Mouse (Mus musculus) stomach, postnatal 0 days (tissue): ENCODE data around the gene Eif4g3. TPM values are rescaled to one million over a fixed set of nuclear protein-coding genes. Genes with fewer than 3 reads are reported as not detected.
A peak's percentile ranks its signal among the peaks of the same experiment; 100 is the strongest.

Source experiments
- ATAC-seq: fragments of 200-750 bp; cut with Nextera tagmentation; 2 replicates; pipeline ENCODE4 v1.8.0; 2017; ENCODE audit not compliant: low FRiP score, low TSS enrichment
- DNase-seq: peaks from one replicate; pipeline ENCODE4 v3.0.0-alpha.2; 2016; ENCODE audit warnings: low spot score
- H3K27ac ChIP-seq: fragments of 300-500 bp; sonication (generic); replicated peaks from 2 replicates; pipeline ENCODE4 v1.5.1; 2014; ENCODE audit warnings: mild to moderate bottlenecking, control low read depth
- H3K27me3 ChIP-seq: fragments of 300-500 bp; sonication (generic); 2 replicates; pipeline ENCODE4 v1.6.1; 2014; ENCODE audit warnings: low read length; ENCODE audit not compliant: control insufficient read depth, insufficient read depth
- H3K36me3 ChIP-seq: fragments of 300-500 bp; sonication (generic); 2 replicates; pipeline ENCODE4 v1.6.1; 2014; ENCODE audit warnings: low read length, mixed read lengths; ENCODE audit not compliant: control insufficient read depth, insufficient read depth
- H3K4me1 ChIP-seq: fragments of 300-500 bp; sonication (generic); replicated peaks from 2 replicates; pipeline ENCODE4 v1.6.1; 2014; ENCODE audit warnings: antibody characterized with exemption; ENCODE audit not compliant: control insufficient read depth, insufficient read depth
- H3K4me2 ChIP-seq: fragments of 300-500 bp; sonication (generic); replicated peaks from 2 replicates; pipeline ENCODE4 v1.6.1; 2014; ENCODE audit warnings: low read depth, mild to moderate bottlenecking, control low read depth, moderate library complexity
- H3K4me3 ChIP-seq: fragments of 300-500 bp; sonication (generic); 2 replicates; pipeline ENCODE4 v1.5.1; 2014; ENCODE audit warnings: low read depth, low read length, control low read depth
- H3K9ac ChIP-seq: fragments of 300-500 bp; sonication (generic); 2 replicates; pipeline ENCODE4 v1.6.1; 2014; ENCODE audit warnings: mild to moderate bottlenecking, low read length, control low read depth, mixed read lengths
- H3K9me3 ChIP-seq: fragments of 300-500 bp; sonication (generic); 2 replicates; pipeline ENCODE4 v1.6.1; 2016; ENCODE audit warnings: low read length; ENCODE audit not compliant: control insufficient read depth
- CTCF ChIP-seq: IDR thresholded peaks from 2 replicates; pipeline ENCODE4 v1.5.1; 2016; ENCODE audit warnings: antibody characterized with exemption, low read depth, mild to moderate bottlenecking, moderate library complexity
- EP300 ChIP-seq: optimal IDR thresholded peaks from 2 replicates; pipeline ENCODE3; 2016; ENCODE audit warnings: antibody characterized with exemption
- WGBS: fragments of 180-500 bp; shearing (Covaris S2); extraction: QIAGEN DNeasy Blood & Tissue Kit; methylation state at CpG from one replicate; pipeline ENCODE4 v1.1.7; 2014; 5-methylcytosine and 5-hydroxymethylcytosine counted together
- polyA plus RNA-seq: library from polyadenylated mRNA; unstranded; fragments of >200 nt; fragmentation: Nextera tagmentation; extraction: Ambion mirVana; gene quantifications from 2 replicates; pipeline ENCODE4 v1.2.1, GENCODE M21; 2015

Gene Eif4g3
- polyA plus RNA-seq, 1 experiment from 2014 or later: 11.4 TPM

DNA sequence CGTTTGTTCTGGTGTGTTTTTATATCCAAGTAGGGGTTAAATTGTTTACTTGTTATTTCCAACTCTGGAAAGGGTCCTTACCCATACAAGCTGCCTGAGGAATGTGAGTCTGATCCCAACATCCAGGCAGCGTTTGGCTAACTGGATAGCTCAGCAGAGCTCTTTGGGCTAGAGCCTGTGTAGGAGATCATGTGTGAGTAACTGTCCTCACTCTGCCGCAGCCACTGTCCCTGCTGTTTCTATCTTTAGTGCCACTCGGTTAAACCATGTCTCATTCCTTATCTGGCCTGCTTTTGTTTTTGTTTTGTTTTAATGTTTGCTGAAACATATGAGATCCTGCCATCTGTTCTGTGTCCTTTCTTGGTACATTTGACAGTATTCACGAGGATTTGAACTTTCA is 168.1 kb downstream of the Eif4g3 start:
- DNase-seq (no peak), ATAC-seq (no peak)
- H3K27me3 ChIP-seq: no peaks in the 10 kb centered on the region
- H3K4me2 ChIP-seq: no peak overlapping the region
- no peaks in the 10 kb centered on the region for H3K9me3 ChIP-seq
- peaks cover 13% of the 10 kb centered on the region for H3K36me3 ChIP-seq
- H3K4me1 ChIP-seq: no peaks in the 10 kb centered on the region
- 53% methylated on average over 5 of the region's 5 CpGs for WGBS
- no peak overlapping the region for H3K27ac ChIP-seq
- TF ChIP-seq CTCF (no peak), EP300 (no peak)
- H3K9ac ChIP-seq: no peak overlapping the region
- no peak overlapping the region for H3K4me3 ChIP-seq

DNA sequence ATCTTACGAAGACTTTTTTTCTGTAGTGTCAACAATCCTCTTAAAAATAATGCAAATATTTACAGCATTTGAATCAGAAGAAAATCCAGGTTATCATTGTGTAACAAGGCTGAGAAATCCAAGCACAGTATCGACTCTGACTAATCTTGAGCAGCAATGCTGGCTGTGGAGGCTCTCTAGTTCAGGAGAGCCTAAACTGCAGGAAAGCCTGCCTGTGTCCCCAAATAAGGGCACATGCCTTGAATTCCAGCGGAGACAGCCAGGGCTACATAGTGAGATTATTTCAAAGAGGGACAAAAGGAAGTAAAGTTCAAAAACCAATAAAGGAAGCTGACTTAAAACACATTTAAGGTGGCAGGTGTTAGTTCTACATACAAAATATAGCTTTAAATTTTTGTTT is 168.7 kb downstream of the Eif4g3 start:
- no peak overlapping the region for H3K4me3 ChIP-seq
- H3K36me3 ChIP-seq: peaks cover 14% of the 10 kb centered on the region
- no peaks in the 10 kb centered on the region for H3K27me3 ChIP-seq
- no peak for ATAC-seq
- H3K4me1 ChIP-seq: no peaks in the 10 kb centered on the region
- H3K9me3 ChIP-seq: no peaks in the 10 kb centered on the region
- no peak overlapping the region for H3K4me2 ChIP-seq
- WGBS: 31% methylated on average over 3 of the region's 3 CpGs
- H3K9ac ChIP-seq: no peak overlapping the region
- no peak for DNase-seq
- H3K27ac ChIP-seq: no peak overlapping the region
- TF ChIP-seq CTCF (no peak), EP300 (no peak)

- peaks cover 8% of the 10 kb centered on the region for H3K36me3 ChIP-seq
- no peak overlapping the region for H3K4me2 ChIP-seq
- H3K9ac ChIP-seq: no peak overlapping the region
- no peak overlapping the region for H3K4me3 ChIP-seq
- no peaks in the 10 kb centered on the region for H3K27me3 ChIP-seq
- TF ChIP-seq EP300 (no peak), CTCF (no peak)
- no peak overlapping the region for H3K27ac ChIP-seq
- WGBS: 42% methylated on average over 2 of the region's 2 CpGs
- DNase-seq (no peak), ATAC-seq (no peak)
- no peaks in the 10 kb centered on the region for H3K9me3 ChIP-seq
- H3K4me1 ChIP-seq: no peaks in the 10 kb centered on the region
These were observed 171.0 kb downstream of the Eif4g3 start for GRCm38 (mm10) chr4:138163836-138164235.

GRCm38 (mm10) chr4:138164860-138165259 is 172.0 kb downstream of the Eif4g3 start:
- H3K4me1 ChIP-seq: no peaks in the 10 kb centered on the region
- ATAC-seq (no peak), DNase-seq (no peak)
- H3K4me3 ChIP-seq: no peak overlapping the region
- H3K27me3 ChIP-seq: no peaks in the 10 kb centered on the region
- H3K36me3 ChIP-seq: peaks cover 5% of the 10 kb centered on the region; the same call in 1 of the 2 replicates
- H3K9ac ChIP-seq: no peak overlapping the region
- H3K9me3 ChIP-seq: no peaks in the 10 kb centered on the region
- TF ChIP-seq EP300: no peak
- TF ChIP-seq CTCF: no peak
- WGBS: 94% methylated on average over 2 of the region's 2 CpGs
- H3K4me2 ChIP-seq: no peak overlapping the region
- H3K27ac ChIP-seq: no peak overlapping the region

GRCm38 (mm10) chr4:138166519-138166918 is 173.7 kb downstream of the Eif4g3 start:
- ATAC-seq (peak; percentile 39; the same call in 1 of the 2 replicates), DNase-seq (peak; percentile 24)
- H3K9me3 ChIP-seq: no peaks in the 10 kb centered on the region
- no peak overlapping the region for H3K27ac ChIP-seq
- H3K4me1 ChIP-seq: no peaks in the 10 kb centered on the region
- no peak overlapping the region for H3K4me3 ChIP-seq
- TF ChIP-seq EP300 (no peak), CTCF (no peak)
- WGBS: 68% methylated on average over 10 of the region's 10 CpGs
- H3K4me2 ChIP-seq: no peak overlapping the region
- H3K9ac ChIP-seq: no peak overlapping the region
- H3K27me3 ChIP-seq: no peaks in the 10 kb centered on the region
- H3K36me3 ChIP-seq: peaks cover 7% of the 10 kb centered on the region

DNA sequence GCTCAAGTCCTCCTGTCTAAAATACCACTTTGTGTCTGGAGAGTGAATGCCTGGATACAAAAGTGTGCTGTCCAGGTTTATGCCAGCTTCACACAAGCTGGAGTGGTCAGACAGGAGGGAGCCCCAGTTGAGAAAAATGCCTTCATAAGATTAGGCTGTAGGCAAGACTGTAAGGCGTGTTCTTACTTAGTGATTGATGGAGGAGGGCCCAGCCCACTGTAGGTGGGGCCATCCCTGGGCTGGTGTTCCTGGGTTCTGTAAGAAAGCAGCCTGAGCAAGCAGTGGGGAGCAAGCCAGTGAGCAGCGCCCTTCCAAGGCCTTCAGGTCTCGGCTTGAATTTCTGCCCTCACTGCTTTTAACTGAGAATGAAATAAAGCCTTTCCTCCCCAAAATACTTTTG is 175.3 kb downstream of the Eif4g3 start:
- Histone ChIP-seq H3K9me3 (no peaks in the 10 kb centered on the region), H3K4me2 (no peak overlapping the region), H3K4me3 (no peak overlapping the region), H3K27me3 (no peaks in the 10 kb centered on the region), H3K9ac (no peak overlapping the region), H3K27ac (no peak overlapping the region), H3K4me1 (no peaks in the 10 kb centered on the region), H3K36me3 (peaks cover 12% of the 10 kb centered on the region)
- WGBS: 57% methylated on average over 3 of the region's 3 CpGs
- 0 out of 2 replicates have a peak, but pooled peaks have one; percentile 45 for ATAC-seq
- no peak for DNase-seq
- TF ChIP-seq EP300 (no peak), CTCF (no peak)
